Mouse (Mus musculus): ENCODE data around the gene Trnau1ap. TPM values are rescaled to one million over a fixed set of nuclear protein-coding genes. Genes with fewer than 3 reads are reported as not detected.

Trnau1ap gene
- total RNA-seq (2023), result 7.3 and 11.0 TPM in 2 replicates

GRCm38 (mm10) chr4:132329115-132329834, at the start of gene Trnau1ap:
Gene Trnau1ap, minus strand, starts transcription at chr4:132329538.

GRCm38 (mm10) chr4:132353481-132353885, 24.1 kb upstream of the Trnau1ap start, which contains the start of gene Rcc1:
Gene Rcc1, minus strand, starts transcription at chr4:132353605.

GRCm38 (mm10) chr4:132302939-132303479, 26.3 kb downstream of the Trnau1ap start, which contains the start of gene Rab42:
Gene Rab42, minus strand, starts transcription at chr4:132303385.

GRCm38 (mm10) chr4:132274156-132274862, 55.0 kb downstream of the Trnau1ap start, which contains the start of gene Taf12:
Gene Taf12, plus strand, starts transcription at chr4:132274375.

Other genes with a start within 250 kb of the Trnau1ap start
- gene Oprd1, start 185.1 kb downstream of the Trnau1ap start, total RNA-seq (2023), result not detected in 2 replicates
- 39.0 and 46.9 TPM in 2 replicates for gene Ythdf2, start 117.2 kb downstream of the Trnau1ap start, total RNA-seq (2023)
- 28.8 and 41.7 TPM in 2 replicates for gene Gmeb1, start 67.9 kb downstream of the Trnau1ap start, total RNA-seq (2023)
- gene Taf12, start 55.2 kb downstream of the Trnau1ap start, total RNA-seq (2023), result 30.0 and 35.4 TPM in 2 replicates
- not detected in 2 replicates for gene Rab42, start 26.2 kb downstream of the Trnau1ap start, total RNA-seq (2023)
- 23.8 and 28.7 TPM in 2 replicates for gene Rcc1, start 24.1 kb upstream of the Trnau1ap start, total RNA-seq (2023)
- gene Phactr4, start 93.0 kb upstream of the Trnau1ap start, total RNA-seq (2023), result 20.8 and 21.7 TPM in 2 replicates
- 3.0 and 3.4 TPM in 2 replicates for gene Med18, start 134.4 kb upstream of the Trnau1ap start, total RNA-seq (2023)
- 74.6 and 86.3 TPM in 2 replicates for gene Sesn2, start 181.0 kb upstream of the Trnau1ap start, total RNA-seq (2023)
- gene Atpif1, start 204.1 kb upstream of the Trnau1ap start, total RNA-seq (2023), result 105 and 117 TPM in 2 replicates
- gene Dnajc8, start 206.0 kb upstream of the Trnau1ap start, total RNA-seq (2023), result 63.2 and 65.5 TPM in 2 replicates
- gene Ptafr, start 234.5 kb upstream of the Trnau1ap start, total RNA-seq (2023), result 134 and 153 TPM in 2 replicates